Mouse (Mus musculus) lung, adult 18-20 months (tissue): Measurements from ENCODE around the gene Ankdd1a.
A peak's percentile ranks its signal among the peaks of the same experiment; 100 is the strongest.

Source experiments
- DNase-seq, 2 experiments: peaks; one replicate each; pipeline ENCODE4 v3.0.0; 2022; ENCODE audit warnings: mixed read lengths in 2 of 2

Gene Ankdd1a

GRCm38 (mm10) chr9:65492351-65492750 is 27.6 kb downstream of the Ankdd1a start:
- no peak for DNase-seq

GRCm38 (mm10) chr9:65491476-65491875 is 28.5 kb downstream of the Ankdd1a start:
- no peak for DNase-seq

- DNase-seq: no peak
These were observed 39.9 kb downstream of the Ankdd1a start for GRCm38 (mm10) chr9:65480071-65480470.

- DNase-seq: no peak
These were observed 40.8 kb downstream of the Ankdd1a start for GRCm38 (mm10) chr9:65479158-65479557.

GRCm38 (mm10) chr9:65472769-65473168 is 47.2 kb downstream of the Ankdd1a start:
- DNase-seq: no peak

- DNase-seq: no peak
These were observed 52.3 kb downstream of the Ankdd1a start for GRCm38 (mm10) chr9:65467686-65468085.

GRCm38 (mm10) chr9:65465241-65465640 is 54.8 kb downstream of the Ankdd1a start:
- DNase-seq: no peak

GRCm38 (mm10) chr9:65464161-65464560 is 55.8 kb downstream of the Ankdd1a start:
- peak; percentile 38 to 48 for DNase-seq

- peak; percentile 34 to 73 for DNase-seq
These were observed 57.4 kb downstream of the Ankdd1a start for GRCm38 (mm10) chr9:65462544-65462943.

GRCm38 (mm10) chr9:65460732-65461442 is 59.1 kb downstream of the Ankdd1a start, which contains the start of gene Spg21:
Gene Spg21, plus strand, starts transcription at chr9:65460947.
- DNase-seq: peak; percentile 96 to 97

GRCm38 (mm10) chr9:65460198-65460597 is 59.8 kb downstream of the Ankdd1a start:
- DNase-seq: no peak

- DNase-seq: no peak
These were observed 61.0 kb downstream of the Ankdd1a start for GRCm38 (mm10) chr9:65458975-65459374.

GRCm38 (mm10) chr9:65447951-65448350 is 72.0 kb downstream of the Ankdd1a start:
- DNase-seq: no peak

GRCm38 (mm10) chr9:65444692-65445091 is 75.3 kb downstream of the Ankdd1a start:
- DNase-seq: no peak
